ENCODE assay signal across 11 mouse cellular contexts in the genomic region with DNA sequence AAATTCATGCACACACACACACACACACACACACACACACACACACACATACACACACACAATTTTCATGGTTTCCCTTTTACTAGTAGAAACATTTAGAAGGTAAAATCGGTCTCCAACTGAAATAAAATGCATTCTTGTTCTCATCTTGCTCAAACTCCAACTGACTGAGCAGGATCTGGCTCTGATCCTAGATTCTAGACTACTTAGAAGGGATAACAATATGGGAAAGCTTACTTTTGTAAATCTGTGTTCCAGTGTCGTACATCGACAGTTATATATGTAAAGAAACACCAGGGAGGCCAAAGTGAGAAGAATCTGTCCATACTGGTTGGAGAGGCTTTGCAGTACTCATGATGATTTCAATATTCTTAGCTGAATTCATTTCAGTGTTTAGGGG.
"Had no signal": no experiment of that assay in that cellular context is flagged by ENCODE, and none has a peak within 500 bp of the region (broad histone marks: within the 10 kb centered on the region; RNA-seq: fewer than 3 reads in every experiment).

No protein-coding gene starts in this region.

- ATAC-seq: liver, postnatal 0 days; lung, postnatal 0 days; midbrain, embryonic 13.5 days; midbrain, embryonic 15.5 days had no signal

- DNase-seq: liver, postnatal 0 days; lung, adult 2 months; lung, postnatal 14 days; lung, postnatal 36 days; right cerebral cortex, postnatal 14 days; thymus, adult 2 months; thymus, postnatal 25 days; thymus, postnatal 4 days had no signal
